Mouse (Mus musculus): ENCODE data around the gene Porcn. TPM values are rescaled to one million over a fixed set of nuclear protein-coding genes. Genes with fewer than 3 reads are reported as not detected.
A peak's percentile ranks its signal among the peaks of the same experiment; 100 is the strongest.

The Porcn gene
- total RNA-seq, 2 experiments from 2014 or later: 43.4 to 49.5 TPM

- intact Hi-C loops (cut with DNase I): no loop called here
- no peak for DNase-seq
These were observed 421 bp upstream of the Porcn start for GRCm38 (mm10) chrX:8206694-8207197.

GRCm38 (mm10) chrX:8205551-8205950 is 774 bp downstream of the Porcn start:
- intact Hi-C loops (cut with DNase I): no loop called here
- DNase-seq: peak; percentile 46

GRCm38 (mm10) chrX:8205088-8205487 is 1.2 kb downstream of the Porcn start:
- intact Hi-C loops (cut with DNase I): no loop called here
- no peak for DNase-seq

- intact Hi-C loops (cut with DNase I): no loop called here
- DNase-seq: no peak
These were observed 2.2 kb downstream of the Porcn start for GRCm38 (mm10) chrX:8204076-8204475.

- DNase-seq: no peak
- intact Hi-C loops (cut with DNase I): no loop called here
These were observed 3.2 kb downstream of the Porcn start for GRCm38 (mm10) chrX:8203105-8203504.

- peak; percentile 32 for DNase-seq
- intact Hi-C loops (cut with DNase I): no loop called here
These were observed 13.0 kb downstream of the Porcn start, which contains the start of gene Ebp for GRCm38 (mm10) chrX:8193419-8193723. Gene Ebp, minus strand, starts transcription at chrX:8193512.

GRCm38 (mm10) chrX:8192640-8193418 is 13.5 kb downstream of the Porcn start:
- intact Hi-C loops (cut with DNase I): no loop called here
- DNase-seq: peak; percentile 82

- DNase-seq: no peak
- intact Hi-C loops (cut with DNase I): no loop called here
These were observed 14.1 kb downstream of the Porcn start for GRCm38 (mm10) chrX:8192126-8192639.

- intact Hi-C loops (cut with DNase I): no loop called here
- no peak for DNase-seq
These were observed 23.3 kb downstream of the Porcn start for GRCm38 (mm10) chrX:8182871-8183540.

GRCm38 (mm10) chrX:8179646-8180045 is 26.7 kb downstream of the Porcn start:
- intact Hi-C loops (cut with DNase I): no loop called here
- DNase-seq: no peak

GRCm38 (mm10) chrX:8178871-8179270 is 27.5 kb downstream of the Porcn start:
- intact Hi-C loops (cut with DNase I): no loop called here
- DNase-seq: no peak

- intact Hi-C loops (cut with DNase I): no loop called here
- peak; percentile 87 for DNase-seq
These were observed 30.6 kb downstream of the Porcn start, which contains the start of gene Tbc1d25 for GRCm38 (mm10) chrX:8175504-8176385. Gene Tbc1d25, minus strand, starts transcription at chrX:8176181.

- intact Hi-C loops (cut with DNase I): no loop called here
- no peak for DNase-seq
These were observed 31.2 kb downstream of the Porcn start for GRCm38 (mm10) chrX:8175169-8175503.

- intact Hi-C loops (cut with DNase I): no loop called here
- no peak for DNase-seq
These were observed 38.3 kb downstream of the Porcn start for GRCm38 (mm10) chrX:8167716-8168647.

- intact Hi-C loops (cut with DNase I): no loop called here
- no peak for DNase-seq
These were observed 41.9 kb downstream of the Porcn start for GRCm38 (mm10) chrX:8164471-8164870.

- DNase-seq: no peak
- intact Hi-C loops (cut with DNase I): no loop called here
These were observed 43.2 kb downstream of the Porcn start for GRCm38 (mm10) chrX:8163076-8163475.

- peak; percentile 88 for DNase-seq
- intact Hi-C loops (cut with DNase I): no loop called here
These were observed 61.0 kb downstream of the Porcn start, which contains the start of gene Rbm3 for GRCm38 (mm10) chrX:8145153-8145991. Gene Rbm3, minus strand, starts transcription at chrX:8145880.

Measured in left cerebral cortex, postnatal 4 days (tissue).